Mouse (Mus musculus) bone marrow, adult 2 months (tissue): ENCODE measurements around the gene Ppp2ca.

ENCODE experiments used
- CTCF ChIP-seq: fragments of 200-500 bp; IDR thresholded peaks from 2 replicates; pipeline ENCODE4 v1.5.1; 2011; ENCODE audit warnings: low read length, control low read depth; ENCODE audit not compliant: control insufficient read depth, insufficient read depth
- POLR2A ChIP-seq: fragments of 200-500 bp; IDR thresholded peaks from 2 replicates; pipeline ENCODE4 v1.6.1; 2011; ENCODE audit warnings: low read depth, mild to moderate bottlenecking, control low read depth, low read length, borderline replicate concordance; ENCODE audit not compliant: control insufficient read depth

- TF ChIP-seq POLR2A (no peak), CTCF (no peak)
These were observed 18.5 kb upstream of the Ppp2ca start for GRCm38 (mm10) chr11:52079978-52080377.
